Mouse (Mus musculus) WW6 (cell line): Measurements from ENCODE around the gene Zfp825.
A peak's percentile ranks its signal among the peaks of the same experiment; 100 is the strongest.
"Not testable (repeated sequence)": the region's sequence is repeated elsewhere in the genome, so short reads cannot be mapped to it uniquely, and the experiment has no call there.

Experiments
- DNase-seq: peaks from one replicate; pipeline ENCODE4 v3.0.0-alpha.2; 2013; ENCODE audit warnings: low read depth, low spot score

Zfp825 gene

GRCm38 (mm10) chr13:74493911-74494679, at the start of gene Zfp825:
Gene Zfp825, minus strand, starts transcription at chr13:74493992.
- peak; percentile 43 for DNase-seq

- not testable (repeated sequence) for DNase-seq
These were observed 41.6 kb upstream of the Zfp825 start for GRCm38 (mm10) chr13:74535418-74535817.

- DNase-seq: not testable (repeated sequence)
These were observed 41.1 kb upstream of the Zfp825 start for GRCm38 (mm10) chr13:74534864-74535263.

GRCm38 (mm10) chr13:74534096-74534495, 40.3 kb upstream of the Zfp825 start:
- DNase-seq: no peak

DNA sequence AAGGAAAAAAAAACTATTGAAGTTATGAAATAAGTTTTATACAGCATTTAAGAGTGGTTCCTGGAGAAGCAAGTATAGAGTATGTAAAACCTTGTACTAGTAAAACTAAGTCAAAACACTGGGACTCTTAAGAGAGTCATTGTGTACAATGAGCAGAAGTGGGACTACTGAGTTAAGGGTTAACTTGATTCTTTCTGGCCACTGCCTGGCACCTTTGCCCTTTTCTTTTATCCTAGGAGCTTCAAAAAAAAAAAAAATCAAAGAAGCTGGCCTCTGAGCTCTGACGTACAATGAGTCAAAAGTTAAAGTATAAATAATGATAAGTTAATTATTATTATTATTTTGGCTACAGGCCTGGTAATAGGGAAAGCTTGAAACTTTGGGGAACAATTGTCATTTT, 37.5 kb upstream of the Zfp825 start:
- DNase-seq: not testable (repeated sequence)

GRCm38 (mm10) chr13:74529372-74529715, 35.6 kb upstream of the Zfp825 start:
- DNase-seq: not testable (repeated sequence)

- not testable (repeated sequence) for DNase-seq
These were observed 35.0 kb upstream of the Zfp825 start for GRCm38 (mm10) chr13:74528519-74529371.

DNA sequence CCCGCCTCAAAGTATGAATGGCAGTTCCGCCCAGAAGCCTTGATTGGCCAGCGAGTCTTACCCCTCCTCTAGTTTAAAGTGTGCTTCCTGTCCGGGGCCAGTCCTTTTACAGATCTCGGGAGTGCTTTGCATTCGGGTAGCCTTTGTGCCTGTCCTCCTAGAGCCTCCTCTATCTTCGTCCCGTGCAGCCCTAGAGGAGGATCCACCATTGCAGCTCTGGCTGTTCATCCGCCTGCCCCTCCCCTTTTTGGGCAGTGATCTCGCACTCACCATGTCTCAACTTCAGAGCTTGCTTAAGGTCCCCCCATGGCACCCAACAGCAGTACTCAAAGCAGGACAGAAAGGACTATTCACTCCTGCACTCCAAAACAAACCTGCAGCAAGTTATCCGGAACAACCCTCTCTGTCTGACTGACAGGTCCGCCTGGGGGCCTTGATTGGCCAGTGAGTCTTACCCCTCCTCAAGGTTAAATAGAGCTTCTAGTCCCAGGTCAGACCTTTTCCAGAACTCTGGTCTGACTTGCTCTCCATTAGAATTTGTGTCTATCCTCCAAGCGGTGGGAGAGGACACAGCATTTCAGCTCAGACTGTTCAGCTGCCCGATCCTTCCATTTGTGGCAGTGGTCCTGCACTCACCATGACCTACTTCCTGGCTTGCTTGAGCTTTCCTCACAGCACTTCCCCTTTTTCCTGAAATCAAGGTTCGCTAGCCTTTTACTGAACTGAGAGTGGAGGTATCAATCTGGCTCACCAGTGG, 28.9 kb upstream of the Zfp825 start:
- DNase-seq: no peak

GRCm38 (mm10) chr13:74522141-74522480, 28.3 kb upstream of the Zfp825 start:
- not testable (repeated sequence) for DNase-seq

DNA sequence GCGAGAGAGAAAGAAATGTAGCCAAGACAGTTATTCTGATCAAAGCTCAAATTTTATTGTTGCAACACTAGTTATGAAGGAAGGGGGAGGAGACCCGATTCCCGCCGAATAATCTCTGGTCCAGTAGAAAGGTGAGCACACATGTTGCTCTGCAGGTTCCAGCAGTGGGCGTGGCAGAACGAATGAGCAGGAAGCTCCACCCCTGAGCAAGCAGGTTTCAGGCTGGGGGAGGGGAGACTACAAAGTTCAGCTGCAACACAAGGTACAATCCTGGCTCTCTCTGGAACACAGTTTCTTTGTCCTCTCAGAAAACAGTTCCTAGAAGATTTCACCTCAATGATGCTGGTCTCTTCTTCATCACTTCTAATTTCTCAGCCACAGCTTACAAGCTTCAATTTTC, 14.2 kb upstream of the Zfp825 start:
- DNase-seq: not testable (repeated sequence)

DNA sequence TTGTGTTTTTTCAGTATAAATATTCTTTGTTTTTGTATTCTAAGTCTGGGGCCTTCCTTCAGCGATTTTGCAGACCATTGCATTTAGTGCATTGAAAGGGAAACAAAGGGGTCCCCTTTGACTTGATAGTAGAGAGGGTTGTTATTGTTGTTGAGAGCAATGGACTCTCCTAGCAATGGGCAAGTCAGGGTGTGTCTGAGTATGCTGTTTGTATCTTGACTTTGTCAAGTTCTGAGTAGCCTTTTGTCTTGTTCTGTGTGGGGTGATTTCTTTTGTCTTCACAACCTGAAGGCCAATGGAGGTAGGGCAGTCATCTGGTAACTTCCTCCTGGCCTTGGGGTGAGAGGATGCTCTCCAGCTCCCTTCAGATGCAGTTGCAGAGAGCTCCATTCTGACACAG, 9.1 kb upstream of the Zfp825 start:
- DNase-seq: not testable (repeated sequence)

- not testable (repeated sequence) for DNase-seq
These were observed 5.9 kb upstream of the Zfp825 start for GRCm38 (mm10) chr13:74499696-74500095.

- not testable (repeated sequence) for DNase-seq
These were observed 9.5 kb downstream of the Zfp825 start for GRCm38 (mm10) chr13:74484326-74484725.

DNA sequence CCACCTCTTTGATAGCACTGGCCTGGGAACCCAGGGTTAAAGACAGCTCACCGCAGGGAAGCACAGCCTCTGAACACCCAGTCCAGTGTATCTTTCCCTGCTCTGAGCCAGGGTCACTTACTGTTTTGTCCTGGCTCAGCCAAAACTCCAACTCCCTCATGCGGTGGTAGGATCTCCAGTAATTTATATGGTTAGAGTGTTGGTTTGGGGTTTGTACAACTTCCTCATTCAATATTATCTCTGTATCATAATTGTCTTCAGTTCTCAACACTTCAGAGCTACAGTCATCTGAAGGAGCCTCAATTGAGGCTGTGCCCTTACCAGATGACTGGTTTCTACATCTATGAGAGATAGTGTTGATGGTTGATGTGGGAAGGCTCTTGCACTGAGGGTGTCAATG, 22.3 kb downstream of the Zfp825 start:
- DNase-seq: not testable (repeated sequence)

- peak; percentile 72 for DNase-seq
These were observed 30.9 kb downstream of the Zfp825 start for GRCm38 (mm10) chr13:74462699-74463385.

DNA sequence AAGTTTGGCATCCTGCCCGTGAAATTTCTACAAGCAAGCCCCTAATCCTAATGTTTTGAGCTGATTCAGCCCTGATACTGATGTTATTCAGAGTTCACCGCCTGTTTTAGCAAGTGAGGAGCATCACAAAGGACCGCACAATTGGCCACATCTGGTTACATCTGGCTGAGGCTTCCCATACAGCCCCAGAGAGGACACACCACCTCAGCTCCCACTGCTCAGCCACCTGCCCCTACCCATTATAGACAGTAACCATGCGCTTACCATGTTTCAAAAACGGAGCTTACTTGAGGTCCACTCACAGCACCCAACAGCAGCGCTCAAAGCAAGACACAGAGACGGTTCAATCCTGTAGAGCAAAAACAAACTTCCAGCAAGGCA, 31.5 kb downstream of the Zfp825 start:
- DNase-seq: not testable (repeated sequence)

- DNase-seq: peak; percentile 13
These were observed 53.9 kb downstream of the Zfp825 start for GRCm38 (mm10) chr13:74439895-74440294.
